Comparison of ENCODE assay signal across 12 mouse cellular contexts in genomic region chr6:129233366-129233954, GRCm38 (mm10). TPM values are rescaled to one million over a fixed set of nuclear protein-coding genes. Genes with fewer than 3 reads are reported as not detected.
DNase-seq lines count a peak whose midpoint lies in the region; ATAC-seq and TF ChIP-seq lines count a peak whose summit lies in the region.
"Had no signal": no experiment of that assay in that cellular context is flagged by ENCODE, and none has a peak within 500 bp of the region (broad histone marks: within the 10 kb centered on the region; RNA-seq: fewer than 3 reads in every experiment).

No protein-coding gene starts in this region.

- TF ChIP-seq CTCF in spleen, adult 2 months (IDR thresholded peaks at IDR 0.05; ENCODE audit: extremely low read depth, insufficient read depth, insufficient read length, insufficient replicate concordance) = no peak

- no peak overlapping the region for H3K4me3 ChIP-seq in heart, embryonic 16.5 days (ENCODE audit: low read length)
- peak overlapping the region; percentile 2; the same call in 1 of the 2 replicates for H3K4me3 ChIP-seq in spleen, adult 2 months (ENCODE audit: extremely low read depth, insufficient read depth, insufficient read length)
- H3K4me3 ChIP-seq: embryonic facial prominence, embryonic 13.5 days had no signal

- ATAC-seq in heart, embryonic 16.5 days (replicated peaks; ENCODE audit: extremely low read depth, insufficient read depth, low FRiP score) = no peak
- ATAC-seq: midbrain, embryonic 16.5 days had no signal

- no peaks in the 10 kb centered on the region for H3K27me3 ChIP-seq in heart, embryonic 16.5 days (ENCODE audit: control insufficient read depth, insufficient read depth, low read length)
- H3K27me3 ChIP-seq in spleen, adult 2 months (ENCODE audit: control insufficient read depth, insufficient read depth, low read length) = no peaks in the 10 kb centered on the region
- no peaks in the 10 kb centered on the region for H3K27me3 ChIP-seq in splenic B cell, adult 2 months (ENCODE audit: control insufficient read depth, insufficient read depth, low read length, poor library complexity, severe bottlenecking)
- H3K27me3 ChIP-seq: embryonic facial prominence, embryonic 13.5 days had no signal

- no peaks in the 10 kb centered on the region for H3K36me3 ChIP-seq in heart, embryonic 16.5 days (ENCODE audit: control insufficient read depth, insufficient read depth)
- no peaks in the 10 kb centered on the region; the same call in 1 of the 2 replicates for H3K36me3 ChIP-seq in spleen, adult 2 months (ENCODE audit: control insufficient read depth, insufficient read depth, low read length)
- H3K36me3 ChIP-seq in splenic B cell, adult 2 months (ENCODE audit: control insufficient read depth, insufficient read depth, low read length, poor library complexity, severe bottlenecking) = no peaks in the 10 kb centered on the region; the same call in 1 of the 2 replicates
- H3K36me3 ChIP-seq: embryonic facial prominence, embryonic 13.5 days had no signal

- H3K4me1 ChIP-seq in heart, embryonic 16.5 days (ENCODE audit: control insufficient read depth, insufficient read depth, low read length) = peaks cover 16% of the 10 kb centered on the region
- peaks cover 52% of the 10 kb centered on the region for H3K4me1 ChIP-seq in spleen, adult 2 months (ENCODE audit: control insufficient read depth, insufficient read depth, insufficient read length)

- H3K27ac ChIP-seq in heart, embryonic 16.5 days (ENCODE audit: low read length) = peak overlapping the region; percentile 73
- peak overlapping the region; percentile 100 for H3K27ac ChIP-seq in spleen, adult 2 months (ENCODE audit: insufficient read depth, low read length)
- H3K27ac ChIP-seq: embryonic facial prominence, embryonic 13.5 days had no signal

- WGBS in heart, embryonic 16.5 days = 78% methylated on average over 6 of the region's 6 CpGs
- 16% methylated on average over 6 of the region's 6 CpGs for WGBS in spleen, adult 2 months

- no peak for DNase-seq in heart, adult 8-10 months (ENCODE audit: low spot score)
- no peak for DNase-seq in spleen, adult 2 months (ENCODE audit: low read depth in 1 of 2, low spot score in 2 of 2)
- no peak for DNase-seq in spleen, adult 12 weeks (ENCODE audit: low spot score)
- DNase-seq in induced T-regulatory cell, adult 2 months (ENCODE audit: low read depth) = peak; percentile 79
- peak; percentile 41 for DNase-seq in splenic B cell, adult 2 months (ENCODE audit: low read depth, low spot score)
- DNase-seq in cerebellum, postnatal 36 days = no peak
- no peak for DNase-seq in cerebellum, adult 18-20 months
- DNase-seq: cerebellum, adult 11-12 months had no signal

- no peak overlapping the region for H3K9ac ChIP-seq in heart, embryonic 16.5 days (ENCODE audit: low read length)
- H3K9ac ChIP-seq: embryonic facial prominence, embryonic 13.5 days had no signal

- no peak overlapping the region for H3K4me2 ChIP-seq in heart, embryonic 16.5 days (ENCODE audit: low read depth, low read length)
- H3K4me2 ChIP-seq: embryonic facial prominence, embryonic 13.5 days had no signal

- no peaks in the 10 kb centered on the region for H3K9me3 ChIP-seq in heart, embryonic 16.5 days (replicated peaks; ENCODE audit: control insufficient read depth, low read length)
- H3K9me3 ChIP-seq: embryonic facial prominence, embryonic 13.5 days had no signal

- no peak for TF ChIP-seq POLR2A in spleen, adult 2 months (IDR thresholded peaks at IDR 0.05; ENCODE audit: low read depth, low read length)

RNA-seq across cellular contexts. Expression of gene Cd69, which starts 41.8 kb away (rescaled TPM):
- 0.31 and 0.53 TPM in 2 replicates for polyA plus RNA-seq in heart, embryonic 16.5 days (2015; fragmentation: Nextera tagmentation; extraction: Ambion mirVana)
- total RNA-seq in heart, adult 8-10 months (2022) = under 1 TPM in 1 of 4 experiments, not detected in 3; 0.16 TPM
- 4.4 and 5.0 TPM in 2 replicates for polyA plus RNA-seq in spleen, adult 2 months (2012; rRNA removed)
- total RNA-seq: left cerebral cortex, postnatal 36 days had no signal
- polyA plus RNA-seq: embryonic facial prominence, embryonic 13.5 days; midbrain, embryonic 16.5 days had no signal

RNA-seq across cellular contexts. Expression of gene Clec2d, which starts 53.0 kb away (rescaled TPM):
- polyA plus RNA-seq in heart, embryonic 16.5 days (2015; fragmentation: Nextera tagmentation; extraction: Ambion mirVana) = 0.56 and 0.98 TPM in 2 replicates
- total RNA-seq in heart, adult 8-10 months (2022) = 10 to 100 TPM; 28.4 to 43.3 (median 34.1) TPM
- 47.0 and 47.4 TPM in 2 replicates for polyA plus RNA-seq in spleen, adult 2 months (2012; rRNA removed)
- polyA plus RNA-seq: midbrain, embryonic 16.5 days had no signal

Comparison
In these comparisons a context has a peak if more than half of its experiments do, and no peak if none do; other contexts are left out.
1. DNase-seq: peak in induced T-regulatory cell, adult 2 months (single experiment) and splenic B cell, adult 2 months (single experiment); none in heart, adult 8-10 months (single experiment), spleen, adult 2 months (0 of 2), spleen, adult 12 weeks (single experiment), cerebellum, postnatal 36 days (0 of 2) and cerebellum, adult 18-20 months (0 of 2).
2. RNA of gene Clec2d, which starts 53.0 kb away (polyA plus RNA-seq): 47.0 to 47.4 TPM in spleen, adult 2 months; 0.56 to 0.98 TPM in heart, embryonic 16.5 days; every median in the first group is over 10 times any median in the second.